Mouse (Mus musculus) urinary bladder, postnatal 25 days (tissue): ENCODE results near the gene Isoc2a.
A peak's percentile ranks its signal among the peaks of the same experiment; 100 is the strongest.
"Not testable (repeated sequence)": the region's sequence is repeated elsewhere in the genome, so short reads cannot be mapped to it uniquely, and the experiment has no call there.

Source experiments
- DNase-seq: peaks from one replicate; pipeline ENCODE4 v3.0.0; 2022; ENCODE audit warnings: low spot score

Isoc2a gene

GRCm38 (mm10) chr7:4876753-4877221 lies at the start of gene Isoc2a:
Gene Isoc2a, plus strand, starts transcription at chr7:4877153.
- peak; percentile 77 for DNase-seq

- no peak for DNase-seq
Observed at GRCm38 (mm10) chr7:4830476-4830875, 46.5 kb upstream of the Isoc2a start.

GRCm38 (mm10) chr7:4835631-4836327 lies 41.2 kb upstream of the Isoc2a start:
- DNase-seq = no peak

GRCm38 (mm10) chr7:4836351-4836792 lies 40.6 kb upstream of the Isoc2a start:
- peak; percentile 46 for DNase-seq

GRCm38 (mm10) chr7:4837639-4838038 lies 39.3 kb upstream of the Isoc2a start:
- no peak for DNase-seq

- no peak for DNase-seq
Observed at GRCm38 (mm10) chr7:4842077-4842476, 34.9 kb upstream of the Isoc2a start.

GRCm38 (mm10) chr7:4842634-4843131 lies 34.3 kb upstream of the Isoc2a start:
- no peak for DNase-seq

- no peak for DNase-seq
Observed at GRCm38 (mm10) chr7:4843604-4844244, 33.2 kb upstream of the Isoc2a start.

- no peak for DNase-seq
Observed at GRCm38 (mm10) chr7:4844245-4844916, 32.6 kb upstream of the Isoc2a start, which contains the start of gene Shisa7. Gene Shisa7, minus strand, starts transcription at chr7:4844696.

- DNase-seq = no peak
Observed at GRCm38 (mm10) chr7:4844917-4845309, 32.0 kb upstream of the Isoc2a start.

GRCm38 (mm10) chr7:4849372-4849771 lies 27.6 kb upstream of the Isoc2a start:
- no peak for DNase-seq

- DNase-seq = no peak
Observed at GRCm38 (mm10) chr7:4850621-4851314, 26.2 kb upstream of the Isoc2a start.

- no peak for DNase-seq
Observed at GRCm38 (mm10) chr7:4851315-4851688, 25.7 kb upstream of the Isoc2a start.

GRCm38 (mm10) chr7:4853613-4854012 lies 23.3 kb upstream of the Isoc2a start:
- no peak for DNase-seq

GRCm38 (mm10) chr7:4856508-4856907 lies 20.4 kb upstream of the Isoc2a start:
- DNase-seq = no peak

- no peak for DNase-seq
Observed at GRCm38 (mm10) chr7:4857321-4857720, 19.6 kb upstream of the Isoc2a start.

GRCm38 (mm10) chr7:4859418-4859978 lies 17.5 kb upstream of the Isoc2a start:
- DNase-seq = no peak

- not testable (repeated sequence) for DNase-seq
Observed at GRCm38 (mm10) chr7:4860926-4861325, 16.0 kb upstream of the Isoc2a start.

- peak; percentile 51 for DNase-seq
Observed at GRCm38 (mm10) chr7:4863041-4863440, 13.9 kb upstream of the Isoc2a start.

GRCm38 (mm10) chr7:4863541-4864080 lies 13.3 kb upstream of the Isoc2a start:
- DNase-seq = no peak

- DNase-seq = no peak
Observed at GRCm38 (mm10) chr7:4864130-4864845, 12.7 kb upstream of the Isoc2a start.
